Mouse (Mus musculus) forebrain, embryonic 13.5 days (tissue): ENCODE results near the gene Tmem38a. TPM values are rescaled to one million over a fixed set of nuclear protein-coding genes. Genes with fewer than 3 reads are reported as not detected.
A peak's percentile ranks its signal among the peaks of the same experiment; 100 is the strongest.

Experiments used
- ATAC-seq: fragments of 200-750 bp; cut with Nextera tagmentation; 2 replicates; pipeline ENCODE4 v1.8.0; 2017
- H3K27ac ChIP-seq: fragments of 300-500 bp; sonication (generic); 2 replicates; pipeline ENCODE4 v1.5.1; 2015; ENCODE audit warnings: inconsistent platforms, mild to moderate bottlenecking, moderate library complexity
- H3K27me3 ChIP-seq: fragments of 300-500 bp; sonication (generic); 2 replicates; pipeline ENCODE4 v1.6.1; 2015; ENCODE audit warnings: mild to moderate bottlenecking, inconsistent platforms
- H3K36me3 ChIP-seq: fragments of 300-500 bp; sonication (generic); 2 replicates; pipeline ENCODE4 v1.6.1; 2015; ENCODE audit warnings: mild to moderate bottlenecking, inconsistent platforms; ENCODE audit not compliant: poor library complexity, severe bottlenecking
- H3K4me1 ChIP-seq: fragments of 300-500 bp; sonication (generic); 2 replicates; pipeline ENCODE4 v1.6.1; 2015; ENCODE audit warnings: inconsistent platforms
- H3K4me2 ChIP-seq: fragments of 300-500 bp; sonication (generic); 2 replicates; pipeline ENCODE4 v1.6.1; 2015; ENCODE audit warnings: inconsistent platforms, mild to moderate bottlenecking, moderate library complexity
- H3K4me3 ChIP-seq: fragments of 300-500 bp; sonication (generic); 2 replicates; pipeline ENCODE4 v1.5.1; 2015; ENCODE audit warnings: mild to moderate bottlenecking, inconsistent platforms
- H3K9ac ChIP-seq: fragments of 300-500 bp; sonication (generic); 2 replicates; pipeline ENCODE4 v1.6.1; 2015; ENCODE audit warnings: mild to moderate bottlenecking, inconsistent platforms
- H3K9me3 ChIP-seq: fragments of 300-500 bp; sonication (generic); replicated peaks from 2 replicates; pipeline ENCODE4 v1.6.1; 2016; ENCODE audit warnings: inconsistent platforms
- WGBS: fragments of 180-500 bp; shearing (Covaris S2); methylation state at CpG from one replicate; pipeline ENCODE4 v1.1.7; 2015; 5-methylcytosine and 5-hydroxymethylcytosine counted together
- polyA plus RNA-seq: library from polyadenylated mRNA; unstranded; fragments of >200 nt; fragmentation: Nextera tagmentation; extraction: Ambion mirVana; gene quantifications from 2 replicates; pipeline ENCODE4 v1.2.1, GENCODE M21; 2015

Gene Tmem38a
- 13.3 and 13.5 TPM in 2 replicates for polyA plus RNA-seq

DNA sequence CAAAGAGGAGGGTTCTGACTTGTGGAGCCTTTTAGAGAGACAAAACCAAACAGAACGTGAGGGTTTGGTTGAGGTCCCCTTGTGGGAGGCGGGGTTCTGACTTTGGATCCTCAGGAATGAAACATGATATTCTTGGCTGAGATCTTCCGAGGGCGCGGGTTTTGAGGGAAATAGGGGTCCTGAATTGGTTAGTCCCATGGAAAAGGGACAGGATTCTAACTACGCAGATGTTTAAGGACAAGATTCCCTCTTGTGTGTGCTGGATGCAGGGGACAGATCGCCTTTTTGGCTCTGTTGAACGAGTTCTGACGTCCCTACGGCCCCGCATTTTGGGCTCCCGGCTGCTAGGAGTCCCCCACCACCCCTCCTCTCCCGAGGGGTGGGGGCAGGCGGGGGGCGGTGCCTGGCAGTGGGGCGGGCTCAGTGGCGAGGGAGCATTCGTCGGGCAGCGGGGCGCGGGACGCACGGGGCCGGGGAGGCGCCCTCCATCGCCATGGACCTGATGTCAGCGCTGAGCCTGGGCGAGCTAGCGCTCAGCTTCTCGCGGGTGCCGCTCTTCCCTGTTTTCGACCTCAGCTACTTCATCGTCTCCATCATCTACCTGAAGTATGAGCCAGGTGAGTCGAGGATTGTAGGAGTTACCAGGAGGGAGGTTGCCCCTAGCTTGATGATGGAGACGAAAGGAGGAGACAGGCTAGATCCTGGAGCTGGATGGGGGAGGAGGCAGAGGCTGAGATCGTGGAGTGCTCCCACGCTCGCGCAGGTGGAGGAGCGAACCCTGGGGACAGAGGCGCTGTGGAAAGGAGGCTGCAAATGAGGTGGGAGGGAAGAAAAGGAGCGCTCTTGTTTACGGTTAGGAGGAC, at the start of gene Tmem38a:
TSS of gene Tmem38a (plus strand) at position 445 of the 863 bp plus-strand sequence.
- 1% methylated on average over 42 of the region's 45 CpGs for WGBS
- Histone ChIP-seq H3K27ac (peak within 1 kb of the TSS; percentile 85), H3K4me2 (peak within 1 kb of the TSS; percentile 93), H3K9me3 (no peaks in the 10 kb centered on the region), H3K4me1 (peaks cover 32% of the 10 kb centered on the region), H3K4me3 (peak within 1 kb of the TSS; percentile 67), H3K36me3 (peaks cover 28% of the 10 kb centered on the region), H3K9ac (peak within 1 kb of the TSS; percentile 80), H3K27me3 (no peaks in the 10 kb centered on the region)
- ATAC-seq: peak; percentile 8; the same call in 1 of the 2 replicates

- H3K9me3 ChIP-seq: no peaks in the 10 kb centered on the region
- 100% methylated on average over 1 of the region's 1 CpGs for WGBS
- no peak overlapping the region for H3K27ac ChIP-seq
- H3K4me2 ChIP-seq: no peak overlapping the region
- no peak overlapping the region for H3K9ac ChIP-seq
- H3K4me3 ChIP-seq: no peak overlapping the region
- H3K36me3 ChIP-seq: peaks cover 6% of the 10 kb centered on the region
- no peak for ATAC-seq
- H3K4me1 ChIP-seq: no peaks in the 10 kb centered on the region
- H3K27me3 ChIP-seq: no peaks in the 10 kb centered on the region
Observed at GRCm38 (mm10) chr8:72532103-72532502, 39.8 kb upstream of the Tmem38a start.

GRCm38 (mm10) chr8:72534888-72535287, 37.0 kb upstream of the Tmem38a start:
- Histone ChIP-seq H3K4me3 (no peak overlapping the region), H3K27ac (no peak overlapping the region), H3K27me3 (no peaks in the 10 kb centered on the region), H3K4me1 (no peaks in the 10 kb centered on the region; the same call in 1 of the 2 replicates), H3K36me3 (no peaks in the 10 kb centered on the region; the same call in none of the 2 replicates), H3K9ac (no peak overlapping the region), H3K9me3 (no peaks in the 10 kb centered on the region), H3K4me2 (no peak overlapping the region)
- 97% methylated on average over 3 of the region's 3 CpGs for WGBS
- ATAC-seq: no peak

GRCm38 (mm10) chr8:72539234-72539633, 32.6 kb upstream of the Tmem38a start:
- Histone ChIP-seq H3K36me3 (peaks cover 5% of the 10 kb centered on the region; the same call in 1 of the 2 replicates), H3K27me3 (no peaks in the 10 kb centered on the region), H3K4me3 (no peak overlapping the region), H3K4me2 (no peak overlapping the region), H3K4me1 (peaks cover 3% of the 10 kb centered on the region; the same call in 1 of the 2 replicates), H3K27ac (no peak overlapping the region), H3K9ac (no peak overlapping the region), H3K9me3 (no peaks in the 10 kb centered on the region)
- ATAC-seq: no peak

- WGBS: 1% methylated on average over 27 of the region's 27 CpGs
- H3K27ac ChIP-seq: peak overlapping the region; percentile 73
- no peaks in the 10 kb centered on the region for H3K27me3 ChIP-seq
- H3K9me3 ChIP-seq: no peaks in the 10 kb centered on the region
- peak overlapping the region; percentile 99 for H3K4me2 ChIP-seq
- H3K4me3 ChIP-seq: peak overlapping the region; percentile 84
- peaks cover 35% of the 10 kb centered on the region for H3K4me1 ChIP-seq
- peak overlapping the region; percentile 99 for H3K9ac ChIP-seq
- H3K36me3 ChIP-seq: peaks cover 11% of the 10 kb centered on the region; the same call in 1 of the 2 replicates
- ATAC-seq: peak; percentile 6; the same call in 1 of the 2 replicates
Observed at GRCm38 (mm10) chr8:72547122-72547801, 24.6 kb upstream of the Tmem38a start.

GRCm38 (mm10) chr8:72547802-72548643, 23.8 kb upstream of the Tmem38a start, which contains the start of gene Med26:
Gene Med26 (minus strand): TSS chr8:72548270.
- H3K36me3 ChIP-seq: peaks cover 11% of the 10 kb centered on the region; the same call in 1 of the 2 replicates
- peak within 1 kb of the TSS; percentile 84 for H3K4me3 ChIP-seq
- H3K9me3 ChIP-seq: no peaks in the 10 kb centered on the region
- peak within 1 kb of the TSS; percentile 87 for H3K27ac ChIP-seq
- H3K9ac ChIP-seq: peak within 1 kb of the TSS; percentile 99
- H3K4me1 ChIP-seq: peaks cover 35% of the 10 kb centered on the region
- WGBS: under 1% methylated on average over 66 of the region's 92 CpGs
- peak; percentile 97 for ATAC-seq
- peak within 1 kb of the TSS; percentile 99 for H3K4me2 ChIP-seq
- no peaks in the 10 kb centered on the region for H3K27me3 ChIP-seq

DNA sequence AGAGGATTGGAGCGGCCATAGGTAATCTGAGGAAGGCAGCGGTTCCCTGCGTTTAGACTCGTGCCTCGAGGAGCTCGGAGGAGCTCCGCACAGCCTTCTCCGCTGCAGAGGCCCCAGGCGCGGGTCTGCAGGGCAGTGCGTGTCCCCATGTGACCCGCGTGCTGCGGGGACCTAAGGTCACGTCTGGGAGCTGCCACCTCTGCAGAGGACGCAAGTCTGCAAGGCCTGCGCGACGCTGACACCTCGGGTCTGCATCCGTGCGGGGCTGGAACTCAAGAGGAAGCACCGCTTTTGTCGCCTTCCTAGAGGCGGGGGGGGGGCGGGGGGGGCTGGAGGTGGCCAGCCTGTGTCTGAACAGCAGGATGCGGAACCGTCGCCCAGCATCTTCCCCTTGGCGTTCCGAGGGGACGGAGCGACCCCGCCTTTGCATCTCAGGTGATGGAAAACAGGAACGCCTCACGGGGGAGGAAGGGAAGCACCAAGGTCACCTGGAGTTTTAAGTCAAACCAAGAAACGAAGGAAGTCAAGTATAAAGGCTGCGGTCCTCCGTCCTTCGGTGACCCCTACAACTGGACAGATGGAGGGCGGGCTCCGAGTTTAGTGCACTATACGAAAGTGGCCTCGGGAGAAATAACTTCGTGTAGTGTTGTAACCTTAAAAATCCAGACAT, 23.1 kb upstream of the Tmem38a start:
- H3K4me3 ChIP-seq: peak overlapping the region; percentile 84
- under 1% methylated on average over 45 of the region's 45 CpGs for WGBS
- ATAC-seq: no peak
- H3K9me3 ChIP-seq: no peaks in the 10 kb centered on the region
- no peaks in the 10 kb centered on the region for H3K27me3 ChIP-seq
- peaks cover 18% of the 10 kb centered on the region for H3K36me3 ChIP-seq
- H3K4me1 ChIP-seq: peaks cover 35% of the 10 kb centered on the region
- H3K9ac ChIP-seq: peak overlapping the region; percentile 99
- H3K4me2 ChIP-seq: peak overlapping the region; percentile 99
- H3K27ac ChIP-seq: peak overlapping the region; percentile 87

DNA sequence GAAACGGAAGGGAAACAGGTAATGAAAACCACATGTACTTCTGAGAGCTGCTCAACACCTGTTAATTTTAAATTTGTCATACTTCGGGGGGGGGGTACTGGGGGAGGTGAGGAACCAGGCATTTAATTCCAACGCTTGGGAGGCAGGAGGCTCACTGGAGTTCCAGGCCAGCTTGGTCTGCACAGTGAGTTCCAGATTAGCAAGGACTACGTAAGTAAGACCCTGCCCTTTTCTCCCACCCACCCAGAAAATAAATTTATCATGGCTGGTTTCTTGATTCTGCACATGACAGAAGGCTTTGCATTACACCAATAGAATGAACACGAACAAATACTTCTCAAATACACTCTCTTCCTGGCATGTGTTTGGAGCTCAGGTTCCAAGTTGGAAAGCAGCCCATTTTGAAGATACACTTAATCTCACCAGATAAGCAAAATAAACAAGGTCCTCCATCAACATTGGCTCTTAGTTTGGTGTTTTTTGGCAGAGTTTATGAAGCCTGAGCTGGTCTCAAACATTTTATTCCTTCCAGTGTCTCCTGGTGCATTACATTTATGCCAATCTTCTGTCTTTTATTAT, 22.5 kb upstream of the Tmem38a start:
- Histone ChIP-seq H3K9ac (peak overlapping the region; percentile 99), H3K9me3 (no peaks in the 10 kb centered on the region), H3K36me3 (peaks cover 12% of the 10 kb centered on the region), H3K27ac (no peak overlapping the region), H3K4me3 (peak overlapping the region; percentile 84), H3K4me1 (peaks cover 32% of the 10 kb centered on the region), H3K27me3 (no peaks in the 10 kb centered on the region), H3K4me2 (peak overlapping the region; percentile 99)
- ATAC-seq: no peak
- 21% methylated on average over 5 of the region's 5 CpGs for WGBS

DNA sequence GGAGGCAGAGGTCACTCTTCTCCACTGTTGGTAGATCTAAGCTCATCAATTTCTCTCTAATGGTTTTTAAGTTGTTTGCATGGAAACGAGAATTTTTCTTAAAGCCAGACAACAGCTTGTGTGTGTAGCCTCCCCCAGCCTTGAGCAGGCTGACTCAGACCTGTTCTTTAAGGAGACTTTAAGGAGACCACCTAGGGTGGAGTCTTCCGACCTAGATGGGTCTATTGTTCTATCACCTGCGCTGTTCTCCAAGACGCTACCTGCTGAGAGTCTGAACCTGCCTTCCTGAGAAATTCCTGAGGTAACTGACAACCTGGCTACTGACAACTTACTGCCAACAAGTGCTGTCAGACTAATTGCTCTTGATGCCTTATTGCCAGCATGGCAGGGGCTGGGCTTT, 16.1 kb upstream of the Tmem38a start:
- no peak for ATAC-seq
- no peaks in the 10 kb centered on the region for H3K9me3 ChIP-seq
- H3K4me1 ChIP-seq: no peaks in the 10 kb centered on the region
- no peak overlapping the region for H3K4me3 ChIP-seq
- 47% methylated on average over 4 of the region's 4 CpGs for WGBS
- no peak overlapping the region for H3K9ac ChIP-seq
- peaks cover 42% of the 10 kb centered on the region for H3K36me3 ChIP-seq
- no peak overlapping the region for H3K27ac ChIP-seq
- H3K4me2 ChIP-seq: no peak overlapping the region
- no peaks in the 10 kb centered on the region for H3K27me3 ChIP-seq

DNA sequence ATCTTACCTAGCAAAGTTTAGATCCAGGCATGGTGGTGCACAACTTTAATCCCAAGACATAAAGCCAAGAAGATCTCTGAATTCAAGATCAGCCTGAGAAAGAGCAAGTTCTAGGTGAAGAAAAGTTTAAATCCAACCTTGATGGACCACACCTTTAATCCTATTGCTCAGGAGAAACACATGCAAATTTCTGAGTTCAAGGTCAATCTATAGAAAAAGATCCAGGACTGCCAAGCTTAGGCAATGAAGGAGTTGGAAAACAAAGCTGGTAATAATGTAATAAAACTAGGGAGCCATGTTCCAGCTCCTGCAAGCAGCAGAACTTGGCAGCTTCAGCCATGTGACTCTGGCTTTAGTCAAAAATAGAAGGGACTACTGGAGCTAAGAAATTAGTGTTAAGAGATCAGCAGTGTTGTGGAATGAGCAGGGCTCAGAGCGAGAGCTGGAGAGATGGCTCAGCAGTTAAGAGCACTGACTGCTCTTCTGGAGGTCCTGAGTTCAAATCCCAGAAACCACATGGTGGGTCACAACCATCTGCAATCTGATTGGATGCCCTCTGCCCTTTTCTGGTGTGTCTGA, 10.7 kb upstream of the Tmem38a start:
- ATAC-seq: no peak
- no peak overlapping the region for H3K27ac ChIP-seq
- H3K4me1 ChIP-seq: no peaks in the 10 kb centered on the region
- H3K4me2 ChIP-seq: no peak overlapping the region
- 89% methylated on average over 1 of the region's 1 CpGs for WGBS
- H3K36me3 ChIP-seq: peaks cover 66% of the 10 kb centered on the region
- no peaks in the 10 kb centered on the region for H3K9me3 ChIP-seq
- no peak overlapping the region for H3K4me3 ChIP-seq
- no peaks in the 10 kb centered on the region for H3K27me3 ChIP-seq
- no peak overlapping the region for H3K9ac ChIP-seq
